Mouse (Mus musculus): ENCODE results near the gene 1700102P08Rik.

DNA sequence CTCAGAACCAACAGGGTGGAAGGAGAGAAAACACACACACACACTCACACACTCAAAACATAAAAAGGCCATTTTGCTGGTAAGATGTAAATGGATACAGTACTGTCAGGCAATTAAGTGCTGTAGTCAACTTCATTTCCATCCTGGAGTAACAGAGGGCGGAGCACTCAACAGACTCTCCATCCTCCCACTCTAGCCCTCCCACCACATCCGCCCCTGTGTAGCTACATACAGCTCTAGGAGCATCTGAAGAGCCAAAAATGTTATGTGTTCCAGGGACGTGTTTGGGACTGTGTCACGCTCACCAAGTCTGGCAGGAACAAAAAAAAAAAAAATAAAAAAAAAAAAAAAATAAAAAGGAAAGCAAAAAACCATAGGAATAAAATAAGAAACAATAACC, 10.5 kb downstream of the 1700102P08Rik start:
- TF ChIP-seq CTCF (IDR thresholded peaks at IDR 0.05; ENCODE audit: extremely low read depth, insufficient read length, insufficient replicate concordance, low read depth, low read length) (no peak), POLR2A (IDR thresholded peaks at IDR 0.05; ENCODE audit: low read depth, low read length) (no peak)

All from small intestine, adult 2 months (tissue).